9 mouse cellular contexts compared by ENCODE assay signal in genomic region chr2:101715650-101716323, GRCm38 (mm10). TPM values are rescaled to one million over a fixed set of nuclear protein-coding genes. Genes with fewer than 3 reads are reported as not detected.
DNase-seq lines count a peak whose midpoint lies in the region; ATAC-seq and TF ChIP-seq lines count a peak whose summit lies in the region.
"Had no signal": no experiment of that assay in that cellular context is flagged by ENCODE, and none has a peak within 500 bp of the region (broad histone marks: within the 10 kb centered on the region; RNA-seq: fewer than 3 reads in every experiment).

No protein-coding gene starts in this region.

- H3K27me3 ChIP-seq in liver, adult 2 months (ENCODE audit: control insufficient read depth, insufficient read depth, low read length) = no peaks in the 10 kb centered on the region
- no peaks in the 10 kb centered on the region for H3K27me3 ChIP-seq in liver, embryonic 11.5 days (replicated peaks; ENCODE audit: control insufficient read depth, insufficient read depth, low read length)
- no peaks in the 10 kb centered on the region for H3K27me3 ChIP-seq in lung, embryonic 15.5 days
- H3K27me3 ChIP-seq: neural tube, embryonic 12.5 days had no signal

- WGBS in liver, adult 2 months = 71% methylated on average over 8 of the region's 8 CpGs
- WGBS in liver, embryonic 11.5 days = 69% methylated on average over 8 of the region's 8 CpGs
- 50% methylated on average over 8 of the region's 8 CpGs for WGBS in lung, embryonic 15.5 days

- no peaks in the 10 kb centered on the region for H3K36me3 ChIP-seq in liver, adult 2 months (ENCODE audit: control insufficient read depth, insufficient read depth, low read length)
- H3K36me3 ChIP-seq in liver, embryonic 11.5 days (ENCODE audit: control insufficient read depth, insufficient read depth, low read length) = no peaks in the 10 kb centered on the region
- H3K36me3 ChIP-seq in lung, embryonic 15.5 days = peaks cover 17% of the 10 kb centered on the region
- H3K36me3 ChIP-seq: neural tube, embryonic 12.5 days had no signal

- no peak overlapping the region for H3K27ac ChIP-seq in liver, adult 2 months (replicated peaks; ENCODE audit: insufficient read depth, low read depth, low read length)
- H3K27ac ChIP-seq in liver, embryonic 11.5 days (ENCODE audit: low read depth, low read length) = no peak overlapping the region
- peak overlapping the region; percentile 61 for H3K27ac ChIP-seq in lung, embryonic 15.5 days
- H3K27ac ChIP-seq: neural tube, embryonic 12.5 days had no signal

- H3K79me2 ChIP-seq in liver, adult 2 months (ENCODE audit: control insufficient read depth, insufficient read depth, low read length) = no peaks in the 10 kb centered on the region

- H3K4me2 ChIP-seq in liver, embryonic 11.5 days = no peak overlapping the region
- H3K4me2 ChIP-seq in lung, embryonic 15.5 days = no peak overlapping the region
- H3K4me2 ChIP-seq: neural tube, embryonic 12.5 days had no signal

- H3K4me1 ChIP-seq in liver, adult 2 months (ENCODE audit: control insufficient read depth, insufficient read depth, low read length) = no peaks in the 10 kb centered on the region
- no peaks in the 10 kb centered on the region for H3K4me1 ChIP-seq in liver, embryonic 11.5 days (replicated peaks; ENCODE audit: control insufficient read depth, insufficient read depth, low read length)
- H3K4me1 ChIP-seq in lung, embryonic 15.5 days = peaks cover 9% of the 10 kb centered on the region; the same call in 1 of the 2 replicates
- H3K4me1 ChIP-seq: neural tube, embryonic 12.5 days had no signal

- H3K9me3 ChIP-seq in liver, embryonic 11.5 days (ENCODE audit: control insufficient read depth, low read length) = no peaks in the 10 kb centered on the region
- no peaks in the 10 kb centered on the region for H3K9me3 ChIP-seq in lung, embryonic 15.5 days
- H3K9me3 ChIP-seq: neural tube, embryonic 12.5 days had no signal

- H3K4me3 ChIP-seq in liver, adult 2 months (ENCODE audit: insufficient read depth, low read depth, low read length) = no peak overlapping the region
- no peak overlapping the region for H3K4me3 ChIP-seq in liver, embryonic 11.5 days (ENCODE audit: low read depth, low read length)
- no peak overlapping the region for H3K4me3 ChIP-seq in lung, embryonic 15.5 days
- H3K4me3 ChIP-seq: neural tube, embryonic 12.5 days had no signal

- peak; percentile 54 for DNase-seq in embryo, embryonic 10 days (ENCODE audit: low spot score)
- no peak for DNase-seq in embryo, embryonic 9.5 days (ENCODE audit: extremely low spot score)
- DNase-seq in liver, adult 2 months (ENCODE audit: extremely low read depth, low read depth, low spot score) = peak; percentile 24
- DNase-seq in liver, embryonic 11.5 days (ENCODE audit: low spot score) = no peak
- DNase-seq in embryo, embryonic 10.5 days (ENCODE audit: low spot score) = peak; percentile 40
- peak; percentile 49 to 83 for DNase-seq in spleen, postnatal 4 days (ENCODE audit: low spot score in 2 of 2)
- no peak for DNase-seq in right cerebral cortex, postnatal 25 days

- ATAC-seq in liver, embryonic 11.5 days (replicated peaks; ENCODE audit: low FRiP score) = no peak
- ATAC-seq in lung, embryonic 15.5 days (ENCODE audit: borderline replicate concordance, extremely low read depth, low FRiP score, low TSS enrichment) = peak; percentile 84

- no peak overlapping the region for H3K9ac ChIP-seq in liver, adult 2 months (ENCODE audit: low read depth, low read length)
- H3K9ac ChIP-seq in liver, embryonic 11.5 days (ENCODE audit: low read depth, low read length) = no peak overlapping the region
- no peak overlapping the region for H3K9ac ChIP-seq in lung, embryonic 15.5 days
- H3K9ac ChIP-seq: neural tube, embryonic 12.5 days had no signal

- peak; percentile 37; the same call in 1 of the 2 replicates for TF ChIP-seq CTCF in liver, adult 2 months (IDR thresholded peaks at IDR 0.05; ENCODE audit: low read depth, low read length)

- TF ChIP-seq POLR2A in liver, adult 2 months (IDR thresholded peaks at IDR 0.05; ENCODE audit: extremely low read depth, insufficient read depth, low read length) = no peak

RNA-seq across cellular contexts. Expression of gene Traf6, which starts 37.6 kb away (rescaled TPM):
- 7.7 and 9.5 TPM in 2 replicates for total RNA-seq in liver, adult 2 months (2014; rRNA removed)
- polyA plus RNA-seq in liver, adult 2 months (2012; rRNA removed) = 5.4 and 6.0 TPM in 2 replicates
- polyA plus RNA-seq in liver, embryonic 11.5 days (2014; fragmentation: Nextera tagmentation; extraction: Ambion mirVana) = 12.1 and 15.2 TPM in 2 replicates
- polyA plus RNA-seq in lung, embryonic 15.5 days (2015; fragmentation: Nextera tagmentation; extraction: Ambion mirVana) = 9.5 and 9.8 TPM in 2 replicates

Comparison
In these comparisons a context has a peak if more than half of its experiments do, and no peak if none do; other contexts are left out.
1. DNase-seq: peak in embryo, embryonic 10 days (single experiment), liver, adult 2 months (single experiment), embryo, embryonic 10.5 days (single experiment) and spleen, postnatal 4 days (2 of 2); none in embryo, embryonic 9.5 days (single experiment), liver, embryonic 11.5 days (single experiment) and right cerebral cortex, postnatal 25 days (single experiment).